Mouse (Mus musculus) CD4-positive naive resting alpha-beta T cell, adult 57 days (primary cell): ENCODE results near the gene Qtrt1. TPM values are rescaled to one million over a fixed set of nuclear protein-coding genes. Genes with fewer than 3 reads are reported as not detected.

Experiments used
- total RNA-seq: library from RNA; stranded (reverse); gene quantifications from one replicate; pipeline ENCODE4 v1.2.4, GENCODE M21; 2023

Qtrt1 gene
- 84.4 TPM for total RNA-seq

DNA sequence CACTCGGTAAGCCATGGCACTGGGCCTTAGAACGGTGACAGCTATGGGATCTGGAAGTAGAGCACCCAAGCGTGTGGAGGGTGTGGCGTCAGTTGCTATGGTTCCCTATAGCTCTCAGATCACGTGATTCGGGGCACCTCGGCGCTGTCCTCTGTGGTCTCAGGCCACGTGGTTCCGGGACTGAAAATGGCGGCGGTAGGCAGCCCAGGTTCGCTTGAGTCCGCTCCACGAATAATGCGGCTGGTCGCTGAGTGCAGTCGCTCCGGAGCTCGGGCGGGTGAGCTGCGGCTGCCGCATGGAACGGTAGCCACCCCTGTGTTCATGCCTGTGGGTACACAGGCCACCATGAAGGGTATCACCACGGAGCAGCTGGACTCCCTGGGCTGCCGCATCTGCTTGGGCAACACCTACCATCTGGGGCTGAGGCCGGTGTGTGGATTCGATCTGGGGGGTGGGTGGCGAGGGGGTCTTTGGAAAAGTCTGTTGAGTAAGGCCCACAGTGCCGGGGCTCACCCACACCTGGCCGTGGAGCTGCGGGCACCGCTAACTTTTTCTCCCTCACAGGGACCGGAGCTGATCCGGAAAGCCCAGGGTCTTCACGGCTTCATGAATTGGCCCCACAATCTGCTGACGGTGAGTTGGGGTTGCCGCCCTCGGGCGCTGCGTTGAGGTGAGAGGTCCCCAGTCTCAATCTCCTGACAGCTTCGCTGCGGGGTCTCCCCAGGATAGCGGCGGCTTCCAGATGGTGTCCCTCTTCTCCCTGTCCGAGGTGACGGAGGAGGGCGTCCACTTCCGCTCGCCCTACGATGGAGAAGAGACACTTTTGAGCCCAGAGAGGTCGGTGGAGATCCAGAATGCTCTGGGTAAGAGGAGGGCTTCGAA lies at the start of gene Qtrt1:
Gene Qtrt1 (plus strand): TSS at position 169 of the 882 bp plus-strand sequence.

DNA sequence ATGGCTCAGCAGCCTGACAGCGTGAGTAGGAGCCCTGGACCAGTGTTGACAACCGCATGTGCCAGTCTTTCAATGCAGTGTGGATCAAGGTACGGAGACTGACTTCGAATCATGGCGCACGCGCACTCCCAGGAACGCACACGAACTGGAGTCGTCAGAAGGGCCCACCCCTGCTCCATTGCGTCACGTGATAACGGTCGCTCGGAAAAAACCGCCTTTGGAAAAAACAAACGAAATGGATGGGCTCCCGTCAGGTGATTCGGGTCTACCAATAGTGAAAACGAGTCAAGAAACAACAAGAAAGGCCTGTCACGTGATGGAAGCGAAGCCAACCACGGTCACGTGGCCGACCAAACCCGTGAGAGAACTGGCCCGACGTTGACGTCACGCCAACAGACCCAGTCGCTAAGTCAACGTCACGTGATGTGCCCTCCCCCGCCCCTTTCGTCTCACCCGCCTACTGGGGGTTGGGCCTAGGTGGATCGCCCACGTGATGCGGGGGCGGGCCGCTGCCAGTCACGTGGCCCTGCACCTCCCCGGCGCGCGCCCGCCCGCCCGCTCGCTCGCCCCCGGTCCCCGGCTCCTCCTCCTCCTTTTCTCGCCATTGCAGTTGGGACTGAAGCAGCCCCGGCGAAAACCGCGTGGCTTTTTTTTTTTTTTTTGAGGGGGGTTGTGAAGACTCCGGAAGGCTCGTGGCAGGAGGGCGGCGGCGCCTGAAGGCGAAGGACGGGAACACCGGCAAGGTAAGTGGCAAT lies 44.1 kb upstream of the Qtrt1 start, which contains the start of gene Ilf3:
Gene Ilf3 (plus strand): TSS at position 515 of the 755 bp plus-strand sequence.

DNA sequence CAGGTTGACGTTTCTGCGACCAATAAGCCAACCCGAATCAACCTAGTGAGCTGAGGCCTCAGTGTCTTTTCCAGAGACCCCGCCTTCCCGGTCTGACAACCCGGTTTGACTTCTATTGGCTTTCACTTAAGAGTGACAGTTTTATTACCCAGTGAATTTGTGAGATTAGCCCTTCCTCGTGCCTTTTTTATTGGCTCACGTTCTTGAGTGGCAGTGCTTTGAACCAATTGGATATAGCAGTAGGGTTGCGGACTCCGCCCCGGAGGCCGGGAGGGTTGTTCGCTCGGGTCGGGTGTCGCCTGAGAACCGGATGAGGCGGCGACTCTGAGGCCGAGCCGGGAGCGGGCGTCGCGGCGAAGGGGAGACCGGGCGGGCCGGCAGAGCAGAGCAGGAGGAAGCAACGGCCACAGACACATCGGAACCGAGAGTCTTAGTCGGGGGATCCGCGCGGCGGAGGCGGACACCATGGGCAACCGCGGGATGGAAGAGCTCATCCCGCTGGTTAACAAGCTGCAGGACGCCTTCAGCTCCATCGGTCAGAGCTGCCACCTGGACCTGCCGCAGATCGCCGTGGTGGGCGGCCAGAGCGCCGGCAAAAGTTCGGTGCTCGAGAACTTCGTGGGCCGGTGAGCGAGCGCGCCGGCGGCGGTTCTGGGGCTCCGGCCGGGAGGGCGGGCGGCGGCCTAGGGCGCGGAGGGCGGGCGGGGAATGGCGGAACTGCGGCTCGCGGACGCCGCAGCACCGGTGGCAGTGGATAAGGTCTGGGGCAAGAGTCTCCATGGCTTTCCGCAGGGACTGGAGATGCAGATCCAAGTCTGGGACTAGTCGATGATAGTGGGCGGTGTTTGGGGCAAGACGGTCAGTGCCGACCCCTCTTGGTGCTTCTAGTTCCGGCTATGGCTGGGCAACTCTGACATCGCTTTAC lies 13.3 kb downstream of the Qtrt1 start, which contains the start of gene Dnm2:
Gene Dnm2 (plus strand): TSS at position 278 of the 925 bp plus-strand sequence.

Other genes with a start within 250 kb of the Qtrt1 start
- gene Pde4a, start 246.1 kb upstream of the Qtrt1 start, total RNA-seq, result 1.6 TPM
- gene Keap1, start 172.5 kb upstream of the Qtrt1 start, total RNA-seq, result 37.3 TPM
- 0.44 TPM for gene S1pr5, start 163.4 kb upstream of the Qtrt1 start, total RNA-seq
- 51.6 TPM for gene Atg4d, start 146.5 kb upstream of the Qtrt1 start, total RNA-seq
- 172 TPM for gene Kri1, start 123.9 kb upstream of the Qtrt1 start, total RNA-seq
- gene Cdkn2d, start 120.4 kb upstream of the Qtrt1 start, total RNA-seq, result 47.6 TPM
- 4.0 TPM for gene Ap1m2, start 99.5 kb upstream of the Qtrt1 start, total RNA-seq
- gene Slc44a2, start 91.1 kb upstream of the Qtrt1 start, total RNA-seq, result 379 TPM
- gene Ilf3, start 44.0 kb upstream of the Qtrt1 start, total RNA-seq, result 116 TPM
- 346 TPM for gene Dnm2, start 13.1 kb downstream of the Qtrt1 start, total RNA-seq
- gene Tmed1, start 98.4 kb downstream of the Qtrt1 start, total RNA-seq, result 0.47 TPM
- gene AB124611, start 114.3 kb downstream of the Qtrt1 start, total RNA-seq, result 70.4 TPM
- 59.5 TPM for gene Carm1, start 135.1 kb downstream of the Qtrt1 start, total RNA-seq
- gene Timm29, start 180.9 kb downstream of the Qtrt1 start, total RNA-seq, result 29.6 TPM
- gene Yipf2, start 181.0 kb downstream of the Qtrt1 start, total RNA-seq, result 13.5 TPM
- 88.7 TPM for gene Smarca4, start 204.3 kb downstream of the Qtrt1 start, total RNA-seq